21 mouse cellular contexts compared by ENCODE assay signal in the genomic region with DNA sequence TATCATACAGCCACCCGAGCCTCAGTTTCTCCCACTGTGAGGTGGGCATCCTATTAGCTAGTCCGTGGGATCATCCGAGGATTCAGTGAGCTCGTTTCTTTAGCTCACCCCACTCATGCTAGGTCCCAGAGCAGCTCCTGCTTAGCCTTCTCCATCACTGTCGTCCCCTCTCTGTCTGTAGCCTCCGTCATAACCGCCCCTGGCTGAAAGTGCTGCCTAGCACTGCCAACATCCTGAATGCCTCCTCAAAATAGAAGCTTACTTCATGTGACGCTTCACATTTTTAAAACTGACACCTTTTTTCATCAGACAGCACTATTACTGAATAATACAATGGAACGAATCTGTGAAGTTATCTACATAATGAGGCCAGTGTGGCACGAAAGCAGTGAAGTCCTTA. TPM values are rescaled to one million over a fixed set of nuclear protein-coding genes. Genes with fewer than 3 reads are reported as not detected.
DNase-seq lines count a peak whose midpoint lies in the region; ATAC-seq and TF ChIP-seq lines count a peak whose summit lies in the region.
"Had no signal": no experiment of that assay in that cellular context is flagged by ENCODE, and none has a peak within 500 bp of the region (broad histone marks: within the 10 kb centered on the region; RNA-seq: fewer than 3 reads in every experiment).

No protein-coding gene starts in this region.

- no peaks in the 10 kb centered on the region for H3K27me3 ChIP-seq in forebrain, postnatal 0 days (ENCODE audit: insufficient read depth, low read length)
- no peaks in the 10 kb centered on the region for H3K27me3 ChIP-seq in forebrain, embryonic 11.5 days (ENCODE audit: control insufficient read depth, insufficient read depth, low read length)
- H3K27me3 ChIP-seq in intestine, embryonic 14.5 days (replicated peaks; ENCODE audit: control insufficient read depth, insufficient read depth, low read length): no peaks in the 10 kb centered on the region
- no peaks in the 10 kb centered on the region for H3K27me3 ChIP-seq in intestine, postnatal 0 days (replicated peaks; ENCODE audit: control insufficient read depth, insufficient read depth, low read length)
- no peaks in the 10 kb centered on the region for H3K27me3 ChIP-seq in embryonic facial prominence, embryonic 10.5 days (replicated peaks; ENCODE audit: low read depth, poor library complexity, severe bottlenecking)
- H3K27me3 ChIP-seq in heart, embryonic 16.5 days (ENCODE audit: control insufficient read depth, insufficient read depth, low read length): no peaks in the 10 kb centered on the region
- H3K27me3 ChIP-seq: embryonic facial prominence, embryonic 12.5 days; midbrain, embryonic 15.5 days; stomach, embryonic 15.5 days had no signal

- H3K4me3 ChIP-seq in forebrain, postnatal 0 days (ENCODE audit: low read depth, low read length): no peak overlapping the region
- no peak overlapping the region for H3K4me3 ChIP-seq in forebrain, embryonic 11.5 days (ENCODE audit: low read depth, low read length)
- no peak overlapping the region for H3K4me3 ChIP-seq in intestine, embryonic 14.5 days (ENCODE audit: low read depth, low read length)
- H3K4me3 ChIP-seq in intestine, postnatal 0 days (ENCODE audit: low read depth, low read length): no peak overlapping the region
- H3K4me3 ChIP-seq in embryonic facial prominence, embryonic 10.5 days: no peak overlapping the region
- H3K4me3 ChIP-seq in heart, embryonic 16.5 days (ENCODE audit: low read length): no peak overlapping the region
- H3K4me3 ChIP-seq: embryonic facial prominence, embryonic 12.5 days; limb, embryonic 10.5 days; midbrain, embryonic 15.5 days; stomach, embryonic 15.5 days had no signal

- H3K27ac ChIP-seq in forebrain, postnatal 0 days (ENCODE audit: low read depth, low read length): peak overlapping the region; percentile 24; the same call in 1 of the 2 replicates
- H3K27ac ChIP-seq in forebrain, embryonic 11.5 days (ENCODE audit: low read depth, low read length): no peak overlapping the region
- no peak overlapping the region for H3K27ac ChIP-seq in intestine, embryonic 14.5 days (ENCODE audit: low read depth)
- H3K27ac ChIP-seq in intestine, postnatal 0 days (ENCODE audit: low read depth, low read length): no peak overlapping the region
- no peak overlapping the region for H3K27ac ChIP-seq in embryonic facial prominence, embryonic 10.5 days (replicated peaks)
- H3K27ac ChIP-seq in heart, embryonic 16.5 days (ENCODE audit: low read length): 0 out of 2 replicates have a peak overlapping the region, but pooled peaks have one; percentile 32
- H3K27ac ChIP-seq: embryonic facial prominence, embryonic 12.5 days; limb, embryonic 10.5 days; midbrain, embryonic 15.5 days; stomach, embryonic 15.5 days had no signal

- peak; percentile 32; the same call in 1 of the 2 replicates for ATAC-seq in forebrain, postnatal 0 days
- no peak for ATAC-seq in forebrain, embryonic 11.5 days (replicated peaks; ENCODE audit: low FRiP score)
- ATAC-seq in intestine, embryonic 14.5 days (replicated peaks; ENCODE audit: low FRiP score, low TSS enrichment, low read depth): no peak
- no peak for ATAC-seq in intestine, postnatal 0 days
- ATAC-seq in heart, embryonic 16.5 days (replicated peaks; ENCODE audit: extremely low read depth, insufficient read depth, low FRiP score): no peak
- ATAC-seq in erythroblast, adult 5-6 weeks (replicated peaks; ENCODE audit: low FRiP score, poor library complexity, severe bottlenecking): no peak
- ATAC-seq: liver, postnatal 0 days had no signal

- TF ChIP-seq CTCF in forebrain, postnatal 0 days (IDR thresholded peaks at IDR 0.05; ENCODE audit: low read depth): no peak
- TF ChIP-seq CTCF in intestine, postnatal 0 days (IDR thresholded peaks at IDR 0.05; ENCODE audit: low read depth): no peak

- H3K9ac ChIP-seq in forebrain, postnatal 0 days: no peak overlapping the region
- H3K9ac ChIP-seq in forebrain, embryonic 11.5 days (ENCODE audit: low read length): no peak overlapping the region
- no peak overlapping the region for H3K9ac ChIP-seq in intestine, embryonic 14.5 days (ENCODE audit: low read length)
- H3K9ac ChIP-seq in intestine, postnatal 0 days (ENCODE audit: low read depth, low read length): no peak overlapping the region
- H3K9ac ChIP-seq in heart, embryonic 16.5 days (ENCODE audit: low read length): no peak overlapping the region
- H3K9ac ChIP-seq: embryonic facial prominence, embryonic 12.5 days; liver, postnatal 0 days; midbrain, embryonic 15.5 days; stomach, embryonic 15.5 days had no signal

- 0 out of 2 replicates have a peak, but pooled peaks cover 13% of the 10 kb centered on the region for H3K4me1 ChIP-seq in forebrain, postnatal 0 days (ENCODE audit: insufficient read depth)
- H3K4me1 ChIP-seq in forebrain, embryonic 11.5 days (replicated peaks; ENCODE audit: control insufficient read depth, insufficient read depth, low read length): no peaks in the 10 kb centered on the region
- H3K4me1 ChIP-seq in intestine, embryonic 14.5 days (replicated peaks; ENCODE audit: control insufficient read depth, insufficient read depth, low read length): no peaks in the 10 kb centered on the region
- H3K4me1 ChIP-seq in intestine, postnatal 0 days (replicated peaks; ENCODE audit: control insufficient read depth, insufficient read depth, low read length): no peaks in the 10 kb centered on the region
- H3K4me1 ChIP-seq in embryonic facial prominence, embryonic 10.5 days: peaks cover 5% of the 10 kb centered on the region; the same call in 1 of the 2 replicates
- H3K4me1 ChIP-seq in heart, embryonic 16.5 days (ENCODE audit: control insufficient read depth, insufficient read depth, low read length): peaks cover 10% of the 10 kb centered on the region; the same call in 1 of the 2 replicates
- H3K4me1 ChIP-seq: embryonic facial prominence, embryonic 12.5 days; stomach, embryonic 15.5 days had no signal

- whole genome bisulfite sequencing in forebrain, postnatal 0 days: 46% methylated on average over 10 of the region's 10 CpGs
- WGBS in forebrain, embryonic 11.5 days: 87% methylated on average over 10 of the region's 10 CpGs
- 74% methylated on average over 10 of the region's 10 CpGs for WGBS in intestine, embryonic 14.5 days
- 76% methylated on average over 10 of the region's 10 CpGs for WGBS in intestine, postnatal 0 days
- WGBS in embryonic facial prominence, embryonic 10.5 days: 88% methylated on average over 10 of the region's 10 CpGs
- 33% methylated on average over 10 of the region's 10 CpGs for WGBS in heart, embryonic 16.5 days

- H3K9me3 ChIP-seq in forebrain, postnatal 0 days (ENCODE audit: low read length): no peaks in the 10 kb centered on the region
- peaks cover 4% of the 10 kb centered on the region; the same call in 1 of the 2 replicates for H3K9me3 ChIP-seq in forebrain, embryonic 11.5 days (ENCODE audit: control insufficient read depth, low read length)
- no peaks in the 10 kb centered on the region for H3K9me3 ChIP-seq in intestine, embryonic 14.5 days (ENCODE audit: control insufficient read depth, low read length)
- no peaks in the 10 kb centered on the region for H3K9me3 ChIP-seq in intestine, postnatal 0 days (ENCODE audit: control insufficient read depth)
- peaks cover 3% of the 10 kb centered on the region; the same call in 1 of the 2 replicates for H3K9me3 ChIP-seq in embryonic facial prominence, embryonic 10.5 days
- H3K9me3 ChIP-seq in heart, embryonic 16.5 days (replicated peaks; ENCODE audit: control insufficient read depth, low read length): no peaks in the 10 kb centered on the region
- H3K9me3 ChIP-seq: embryonic facial prominence, embryonic 12.5 days; limb, embryonic 10.5 days; midbrain, embryonic 15.5 days; stomach, embryonic 15.5 days had no signal

- DNase-seq in forebrain, postnatal 0 days: no peak
- DNase-seq in forebrain, embryonic 11.5 days (ENCODE audit: low spot score): no peak
- peak; percentile 10 for DNase-seq in intestine, embryonic 14.5 days (ENCODE audit: low spot score)
- DNase-seq in embryonic facial prominence, embryonic 10.5 days (ENCODE audit: low spot score): peak; percentile 3
- DNase-seq: adrenal gland, postnatal 36 days; B cell, adult 2 months; gastrocnemius, postnatal 36 days; kidney, adult 2 months; kidney, postnatal 10 days; liver, postnatal 0 days; lung, postnatal 10 days; retina, postnatal 1 day; thymus, adult 18-20 months had no signal

- H3K36me3 ChIP-seq in forebrain, postnatal 0 days (ENCODE audit: insufficient read depth): no peaks in the 10 kb centered on the region
- H3K36me3 ChIP-seq in forebrain, embryonic 11.5 days (ENCODE audit: control insufficient read depth, insufficient read depth, low read length): no peaks in the 10 kb centered on the region
- no peaks in the 10 kb centered on the region for H3K36me3 ChIP-seq in intestine, embryonic 14.5 days (ENCODE audit: control insufficient read depth, insufficient read depth, low read length)
- H3K36me3 ChIP-seq in intestine, postnatal 0 days (ENCODE audit: control insufficient read depth, insufficient read depth): no peaks in the 10 kb centered on the region
- peaks cover 24% of the 10 kb centered on the region for H3K36me3 ChIP-seq in embryonic facial prominence, embryonic 10.5 days (replicated peaks)
- no peaks in the 10 kb centered on the region for H3K36me3 ChIP-seq in heart, embryonic 16.5 days (ENCODE audit: control insufficient read depth, insufficient read depth)
- H3K36me3 ChIP-seq: embryonic facial prominence, embryonic 12.5 days; midbrain, embryonic 15.5 days; stomach, embryonic 15.5 days had no signal

- no peak overlapping the region for H3K4me2 ChIP-seq in forebrain, postnatal 0 days (ENCODE audit: low read depth)
- no peak overlapping the region for H3K4me2 ChIP-seq in forebrain, embryonic 11.5 days (ENCODE audit: low read depth, low read length, severe bottlenecking)
- H3K4me2 ChIP-seq in intestine, embryonic 14.5 days (ENCODE audit: low read length): no peak overlapping the region
- H3K4me2 ChIP-seq in intestine, postnatal 0 days (replicated peaks; ENCODE audit: low read depth): no peak overlapping the region
- H3K4me2 ChIP-seq in heart, embryonic 16.5 days (ENCODE audit: low read depth, low read length): no peak overlapping the region; the same call in 1 of the 2 replicates
- H3K4me2 ChIP-seq: embryonic facial prominence, embryonic 12.5 days; midbrain, embryonic 15.5 days; stomach, embryonic 15.5 days had no signal

RNA-seq across cellular contexts. Expression of a gene that starts 30.1 kb away (rescaled TPM):
- 349 and 408 TPM in 2 replicates for total RNA-seq in forebrain, postnatal 0 days (2014; rRNA removed)
- 112 and 163 TPM in 2 replicates for polyA plus RNA-seq in forebrain, postnatal 0 days (2015; fragmentation: Nextera tagmentation; extraction: Ambion mirVana)
- 88.9 and 90.1 TPM in 2 replicates for polyA plus RNA-seq in forebrain, embryonic 11.5 days (2014; fragmentation: Nextera tagmentation; extraction: Ambion mirVana)
- polyA plus RNA-seq in intestine, embryonic 14.5 days (2014; fragmentation: Nextera tagmentation; extraction: Ambion mirVana): 11.3 and 11.9 TPM in 2 replicates
- polyA plus RNA-seq in intestine, postnatal 0 days (2015; fragmentation: Nextera tagmentation; extraction: Ambion mirVana): 2.7 and 3.0 TPM in 2 replicates
- polyA plus RNA-seq in embryonic facial prominence, embryonic 10.5 days (2016; fragmentation: Nextera tagmentation; extraction: Ambion mirVana): 30.4 and 30.8 TPM in 2 replicates
- polyA plus RNA-seq in heart, embryonic 16.5 days (2015; fragmentation: Nextera tagmentation; extraction: Ambion mirVana): 0.80 and 0.86 TPM in 2 replicates
- total RNA-seq in erythroblast, adult 5-6 weeks (2015; ENCODE audit: low replicate concordance): 0.19 TPM in 1 of 2 replicates, not detected in the other
- 0.51 and 5.2 TPM in 2 replicates for total RNA-seq in erythroblast, adult 5-6 weeks (2017; ENCODE audit: low replicate concordance)
- polyA plus RNA-seq: liver, adult 2 months had no signal

Comparison
In these comparisons a context has a peak if more than half of its experiments do, and no peak if none do; other contexts are left out.
1. H3K27ac ChIP-seq: peak in forebrain, postnatal 0 days (single experiment) and heart, embryonic 16.5 days (single experiment); none in forebrain, embryonic 11.5 days (single experiment), intestine, embryonic 14.5 days (single experiment), intestine, postnatal 0 days (single experiment) and embryonic facial prominence, embryonic 10.5 days (single experiment).
2. DNase-seq: peak in intestine, embryonic 14.5 days (single experiment) and embryonic facial prominence, embryonic 10.5 days (single experiment); none in forebrain, postnatal 0 days (single experiment) and forebrain, embryonic 11.5 days (single experiment).